Mouse (Mus musculus) lung, postnatal 0 days (tissue): Measurements from ENCODE around the gene Tmigd3.

ENCODE experiments used
- CTCF ChIP-seq: IDR thresholded peaks from 2 replicates; pipeline ENCODE4 v1.5.1; 2016; ENCODE audit warnings: antibody characterized with exemption, mild to moderate bottlenecking
- EP300 ChIP-seq: IDR thresholded peaks from 2 replicates; pipeline ENCODE4 v1.6.1; 2016; ENCODE audit warnings: antibody characterized with exemption, mild to moderate bottlenecking, control low read depth

DNA sequence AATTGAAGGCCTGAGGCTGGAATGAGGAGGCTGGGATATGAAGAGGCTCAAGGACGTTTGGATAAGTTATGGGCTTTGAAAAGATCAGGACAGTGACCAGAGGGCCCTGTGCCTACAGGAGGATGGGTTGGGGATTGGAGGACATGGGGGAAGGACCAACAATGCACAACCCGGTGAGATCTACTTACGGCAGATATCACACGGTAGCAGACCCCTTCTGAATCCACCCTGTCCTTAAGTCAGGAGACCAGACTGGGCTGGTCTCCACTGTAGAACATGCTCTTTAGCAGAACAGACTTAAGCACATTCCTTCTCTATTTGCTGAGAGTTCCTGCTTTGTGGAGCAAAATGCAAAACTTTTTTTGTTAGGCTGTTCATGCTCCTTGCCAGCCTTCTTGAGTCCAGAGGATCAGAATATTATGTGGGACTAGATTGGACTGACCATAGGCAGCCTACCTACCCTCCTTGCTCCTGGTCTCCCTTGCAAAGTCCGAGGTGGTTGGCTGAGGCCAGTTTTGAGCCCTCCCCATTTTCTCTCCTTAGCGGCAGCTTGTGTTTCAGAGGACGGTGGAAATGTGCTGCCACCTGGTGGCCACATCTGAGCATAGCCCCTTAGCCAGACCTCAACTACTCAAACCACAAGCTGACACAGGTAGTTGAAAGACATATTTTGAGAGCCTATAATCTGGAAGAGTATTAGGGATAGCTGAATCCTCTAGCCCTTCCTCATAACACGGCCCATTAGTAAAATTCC is 28.9 kb downstream of the Tmigd3 start:
- TF ChIP-seq CTCF (peak; percentile 95), EP300 (peak; percentile 15; the same call in 1 of the 2 replicates)
